Mouse (Mus musculus) left cerebral cortex, adult 11 months (tissue): ENCODE measurements at regions not wholly inside any gene's neighbourhood (a gene's known extent, or its start where the extent isn't known, plus 50 kb on each side); places are given as distances from the start of the nearest gene placed in this dataset.

Experiments
- DNase-seq: peaks from one replicate; pipeline ENCODE4 v3.0.0; 2022; ENCODE audit warnings: low spot score

- no peak for DNase-seq
These were observed 426.6 kb downstream of the Fgf9 start for GRCm38 (mm10) chr14:58496902-58497301.

- DNase-seq: no peak
These were observed 424.1 kb downstream of the Fgf9 start for GRCm38 (mm10) chr14:58494400-58494987.

GRCm38 (mm10) chr14:58492118-58492517 is 421.8 kb downstream of the Fgf9 start:
- no peak for DNase-seq

GRCm38 (mm10) chr14:58488803-58489202 is 418.5 kb downstream of the Fgf9 start:
- no peak for DNase-seq

- no peak for DNase-seq
These were observed 417.5 kb downstream of the Fgf9 start for GRCm38 (mm10) chr14:58487836-58488235.

GRCm38 (mm10) chr14:58480454-58480853 is 410.1 kb downstream of the Fgf9 start:
- DNase-seq: no peak

- DNase-seq: no peak
These were observed 400.3 kb downstream of the Fgf9 start for GRCm38 (mm10) chr14:58470678-58471077.

- no peak for DNase-seq
These were observed 398.1 kb downstream of the Fgf9 start for GRCm38 (mm10) chr14:58468451-58468850.

GRCm38 (mm10) chr14:58467856-58468255 is 397.5 kb downstream of the Fgf9 start:
- DNase-seq: peak; percentile 6

GRCm38 (mm10) chr14:58446776-58447354 is 376.5 kb downstream of the Fgf9 start:
- DNase-seq: no peak

- no peak for DNase-seq
These were observed 374.1 kb downstream of the Fgf9 start for GRCm38 (mm10) chr14:58444496-58444895.

- DNase-seq: no peak
These were observed 372.2 kb downstream of the Fgf9 start for GRCm38 (mm10) chr14:58442501-58442900.

GRCm38 (mm10) chr14:58439963-58440362 is 369.6 kb downstream of the Fgf9 start:
- DNase-seq: no peak

- DNase-seq: no peak
These were observed 365.7 kb downstream of the Fgf9 start for GRCm38 (mm10) chr14:58436096-58436495.

- no peak for DNase-seq
These were observed 356.1 kb downstream of the Fgf9 start for GRCm38 (mm10) chr14:58426472-58426871.

- DNase-seq: no peak
These were observed 351.6 kb downstream of the Fgf9 start for GRCm38 (mm10) chr14:58421904-58422303.

- DNase-seq: no peak
These were observed 347.2 kb downstream of the Fgf9 start for GRCm38 (mm10) chr14:58417545-58417944.

- DNase-seq: no peak
These were observed 321.8 kb downstream of the Fgf9 start for GRCm38 (mm10) chr14:58392055-58392726.

- DNase-seq: no peak
These were observed 320.4 kb downstream of the Fgf9 start for GRCm38 (mm10) chr14:58390741-58391140.

GRCm38 (mm10) chr14:58387348-58388000 is 317.1 kb downstream of the Fgf9 start:
- DNase-seq: no peak

- no peak for DNase-seq
These were observed 304.7 kb downstream of the Fgf9 start for GRCm38 (mm10) chr14:58375056-58375455.

GRCm38 (mm10) chr14:58356824-58357223 is 286.5 kb downstream of the Fgf9 start:
- DNase-seq: no peak

GRCm38 (mm10) chr14:58352986-58353385 is 282.6 kb downstream of the Fgf9 start:
- peak; percentile 5 for DNase-seq
